Mouse (Mus musculus) cerebellum, adult 8-10 months (tissue): Measurements from ENCODE around the gene Adora2a.
"Not testable (repeated sequence)": the region's sequence is repeated elsewhere in the genome, so short reads cannot be mapped to it uniquely, and the experiment has no call there.

Source experiments
- DNase-seq: peaks from one replicate; pipeline ENCODE4 v3.0.0; 2022

The Adora2a gene

GRCm38 (mm10) chr10:75314190-75314980 lies 2.3 kb upstream of the Adora2a start:
- DNase-seq = no peak

DNA sequence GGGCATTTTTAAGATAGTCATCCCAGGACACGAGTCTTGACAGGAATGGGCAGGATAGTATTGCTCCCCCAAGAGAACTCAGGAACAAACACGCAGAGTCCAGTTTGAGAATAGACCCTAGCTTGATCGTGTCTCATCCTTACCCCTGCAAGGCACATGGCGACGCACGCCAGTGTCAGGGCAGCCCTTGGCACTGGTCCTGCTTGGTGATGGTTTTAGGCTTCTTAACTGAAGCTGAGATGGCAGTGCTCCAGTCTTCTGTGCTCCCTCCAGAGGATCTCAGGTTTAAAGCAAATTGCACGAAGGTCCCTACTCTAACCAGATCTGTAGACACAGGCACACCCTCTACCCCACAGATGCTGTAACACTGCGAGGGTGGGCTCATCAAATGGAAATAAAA lies 921 bp upstream of the Adora2a start:
- DNase-seq = no peak

- DNase-seq = no peak
Observed at GRCm38 (mm10) chr10:75316472-75316871, 205 bp upstream of the Adora2a start.

DNA sequence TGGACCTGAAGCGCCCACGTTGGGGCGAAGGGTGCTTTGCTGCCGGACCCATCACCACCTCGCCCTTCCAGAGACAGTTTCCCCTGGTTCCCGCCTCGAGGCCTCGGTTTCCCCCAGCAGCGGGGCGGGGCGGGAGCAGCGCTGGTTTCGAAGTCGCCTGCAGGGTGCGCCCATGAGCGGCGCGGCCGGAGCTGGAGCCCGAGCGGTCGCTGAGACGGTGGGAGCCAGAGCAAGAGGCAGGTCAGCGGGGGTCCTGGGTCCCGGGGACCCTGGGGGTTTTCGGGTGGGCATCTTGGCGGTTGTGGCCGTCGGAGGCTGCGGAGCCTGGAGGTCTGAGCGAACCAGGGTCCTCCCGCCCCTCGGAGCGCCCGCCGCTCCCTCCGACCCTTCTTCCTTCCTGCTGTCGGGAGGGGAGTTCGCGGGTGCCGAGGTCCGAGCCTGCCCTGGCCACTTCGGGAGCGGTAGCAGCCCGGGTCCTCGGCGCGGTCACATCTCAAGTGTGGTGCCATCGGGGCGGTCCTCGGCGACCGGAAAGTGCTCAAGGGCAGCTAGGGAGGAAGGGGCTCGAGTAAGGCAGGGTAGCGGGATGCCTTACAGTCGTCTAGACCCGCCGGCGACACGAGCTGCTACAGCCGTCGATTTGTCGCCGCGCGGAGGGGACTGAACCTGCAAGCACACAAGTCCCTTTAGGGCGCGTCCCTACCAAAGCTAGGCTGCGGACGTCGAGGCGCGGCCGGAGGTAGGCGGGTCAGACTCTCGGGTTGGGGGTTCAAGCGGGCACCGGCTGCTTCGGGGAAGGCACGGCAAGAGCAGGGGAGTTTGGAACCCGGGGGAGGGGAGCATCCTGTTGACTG lies 458 bp downstream of the Adora2a start:
- peak; percentile 38 for DNase-seq

DNA sequence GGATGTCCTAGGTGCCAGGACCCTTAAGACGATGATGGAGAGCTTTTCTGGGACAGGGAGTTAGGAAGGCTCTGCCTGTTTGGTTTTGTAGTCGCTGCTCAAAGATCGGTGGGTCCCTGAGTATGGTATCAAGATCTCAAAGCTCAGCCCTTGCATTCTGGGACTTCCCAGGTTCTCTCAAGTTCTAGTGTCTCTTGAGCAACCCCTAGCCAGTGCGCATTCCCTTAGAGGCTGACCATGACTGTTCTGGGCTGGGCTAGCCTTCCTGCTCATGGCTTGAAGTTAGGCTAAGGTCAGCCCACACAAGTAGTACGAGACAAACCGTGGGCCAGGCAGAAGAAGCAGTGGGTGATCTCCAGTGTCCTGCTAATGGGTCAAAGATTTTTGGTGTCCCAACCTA lies 1.5 kb downstream of the Adora2a start:
- DNase-seq = no peak

DNA sequence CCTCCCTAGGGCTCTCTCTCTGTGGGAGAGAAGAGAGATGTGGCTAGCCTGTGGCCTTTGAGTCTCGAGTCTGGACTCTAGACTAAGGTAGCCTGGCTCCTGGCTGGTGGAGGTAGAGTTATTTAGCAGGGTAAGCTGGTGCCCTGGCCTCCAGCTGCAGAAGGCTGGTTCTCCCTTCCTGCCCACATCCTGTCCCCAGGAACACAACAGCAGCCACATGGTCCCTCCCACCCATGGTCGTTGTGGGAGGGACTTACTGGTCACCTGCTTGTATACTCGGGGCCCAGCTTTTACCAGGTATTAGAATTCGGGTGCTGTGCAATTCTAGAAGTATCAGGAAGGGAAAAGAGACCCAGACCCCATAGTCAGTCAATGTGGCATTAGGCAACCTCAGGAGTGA lies 3.6 kb downstream of the Adora2a start:
- no peak for DNase-seq

- no peak for DNase-seq
Observed at GRCm38 (mm10) chr10:75322966-75323365, 6.3 kb downstream of the Adora2a start.

- DNase-seq = no peak
Observed at GRCm38 (mm10) chr10:75323986-75324385, 7.3 kb downstream of the Adora2a start.

- DNase-seq = no peak
Observed at GRCm38 (mm10) chr10:75324391-75324790, 7.7 kb downstream of the Adora2a start.

DNA sequence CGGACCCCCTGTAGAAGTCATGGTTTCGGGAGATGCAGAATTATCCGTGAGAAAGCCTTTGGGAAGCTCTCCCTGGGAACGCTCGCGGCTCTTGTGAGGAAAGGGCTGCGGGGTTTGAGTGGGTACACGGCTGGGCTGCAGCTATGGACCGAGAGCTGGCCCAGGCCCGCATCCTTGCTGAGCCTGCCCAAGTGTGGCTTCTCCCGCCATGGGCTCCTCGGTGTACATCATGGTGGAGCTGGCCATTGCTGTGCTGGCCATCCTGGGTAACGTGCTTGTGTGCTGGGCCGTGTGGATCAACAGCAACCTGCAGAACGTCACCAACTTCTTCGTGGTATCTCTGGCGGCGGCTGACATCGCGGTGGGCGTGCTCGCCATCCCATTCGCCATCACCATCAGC lies 9.1 kb downstream of the Adora2a start:
- DNase-seq = no peak

- DNase-seq = no peak
Observed at GRCm38 (mm10) chr10:75326553-75326952, 9.9 kb downstream of the Adora2a start.

GRCm38 (mm10) chr10:75327081-75327480 lies 10.4 kb downstream of the Adora2a start:
- no peak for DNase-seq

DNA sequence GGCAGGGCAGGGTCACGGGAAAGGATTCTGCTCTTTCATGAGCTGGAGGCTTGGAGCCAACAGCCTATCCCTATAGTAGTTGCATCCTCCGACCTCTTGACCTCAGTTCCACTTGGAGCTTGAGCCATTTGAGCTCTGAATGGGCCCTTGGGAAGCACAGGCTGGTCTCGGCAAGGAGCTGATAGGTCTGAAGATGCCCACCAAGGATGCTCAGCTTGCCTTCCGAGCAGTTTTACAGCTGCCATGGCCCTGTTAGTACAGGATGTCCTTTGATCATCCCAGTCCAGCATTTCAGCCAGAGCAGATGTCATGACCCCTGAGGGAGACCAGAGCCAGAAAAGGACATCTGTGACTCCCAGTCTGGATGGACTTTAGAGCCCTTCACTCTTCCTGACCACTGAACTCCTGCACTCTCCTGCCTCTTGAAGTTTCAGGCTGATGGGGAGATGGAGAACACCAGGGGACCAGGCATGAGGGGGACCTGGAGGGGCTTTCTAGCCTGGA lies 11.6 kb downstream of the Adora2a start:
- no peak for DNase-seq

GRCm38 (mm10) chr10:75332268-75332667 lies 15.6 kb downstream of the Adora2a start:
- DNase-seq = no peak

DNA sequence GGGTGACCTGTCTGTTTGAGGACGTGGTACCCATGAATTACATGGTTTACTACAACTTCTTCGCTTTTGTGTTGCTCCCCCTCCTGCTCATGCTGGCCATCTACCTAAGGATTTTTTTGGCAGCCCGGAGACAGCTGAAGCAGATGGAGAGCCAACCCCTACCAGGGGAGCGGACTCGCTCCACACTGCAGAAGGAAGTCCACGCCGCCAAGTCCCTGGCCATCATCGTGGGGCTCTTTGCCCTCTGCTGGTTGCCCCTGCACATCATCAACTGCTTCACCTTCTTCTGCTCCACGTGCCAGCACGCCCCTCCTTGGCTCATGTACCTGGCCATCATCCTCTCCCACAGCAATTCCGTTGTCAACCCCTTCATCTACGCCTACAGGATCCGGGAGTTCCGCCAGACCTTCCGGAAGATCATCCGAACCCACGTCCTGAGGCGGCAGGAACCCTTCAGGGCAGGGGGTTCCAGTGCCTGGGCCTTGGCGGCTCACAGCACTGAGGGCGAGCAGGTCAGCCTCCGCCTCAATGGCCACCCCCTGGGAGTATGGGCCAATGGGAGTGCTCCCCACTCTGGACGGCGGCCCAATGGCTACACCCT lies 16.6 kb downstream of the Adora2a start:
- peak; percentile 23 for DNase-seq

DNA sequence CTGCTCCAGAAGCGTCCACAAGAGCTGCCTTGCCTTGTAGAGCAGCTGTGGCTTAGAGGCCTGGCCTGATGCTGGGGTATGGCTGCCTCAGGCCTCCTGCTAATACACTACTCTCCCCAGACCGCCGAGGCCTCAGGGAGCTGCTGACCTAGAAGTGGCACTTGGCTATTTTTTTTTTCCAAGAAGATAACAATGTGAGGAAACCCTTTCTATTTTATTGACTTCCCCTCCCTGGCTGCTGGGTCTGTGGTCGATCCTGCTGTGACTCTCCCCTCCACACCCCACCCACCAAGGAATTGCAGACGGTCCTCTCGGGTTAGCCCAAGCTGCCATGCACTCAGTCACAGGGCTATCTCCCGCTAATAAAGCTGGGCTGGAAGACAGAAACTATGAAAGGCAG lies 17.5 kb downstream of the Adora2a start:
- DNase-seq = no peak

DNA sequence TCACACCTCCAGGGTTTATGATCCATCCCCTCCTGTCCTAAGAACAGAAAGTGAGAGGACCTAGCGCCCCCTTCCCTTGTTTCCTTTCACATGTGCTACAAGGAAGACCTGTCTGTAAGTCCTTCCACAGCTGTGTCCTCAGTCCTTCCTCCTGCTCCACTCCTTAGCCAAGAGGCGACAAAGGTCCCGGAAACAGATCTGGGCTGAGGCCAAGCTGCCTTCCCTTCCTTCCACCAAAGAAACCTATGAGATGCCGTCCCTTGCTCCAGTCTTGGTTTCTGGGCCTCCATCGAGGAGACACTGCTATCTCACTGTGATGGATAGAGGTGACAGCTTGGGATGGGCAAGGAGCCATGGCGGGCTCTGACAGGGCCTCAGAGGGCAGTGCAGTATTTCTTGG lies 18.4 kb downstream of the Adora2a start:
- no peak for DNase-seq

- no peak for DNase-seq
Observed at GRCm38 (mm10) chr10:75337231-75337630, 20.6 kb downstream of the Adora2a start.

GRCm38 (mm10) chr10:75338852-75339251 lies 22.2 kb downstream of the Adora2a start:
- DNase-seq = no peak

DNA sequence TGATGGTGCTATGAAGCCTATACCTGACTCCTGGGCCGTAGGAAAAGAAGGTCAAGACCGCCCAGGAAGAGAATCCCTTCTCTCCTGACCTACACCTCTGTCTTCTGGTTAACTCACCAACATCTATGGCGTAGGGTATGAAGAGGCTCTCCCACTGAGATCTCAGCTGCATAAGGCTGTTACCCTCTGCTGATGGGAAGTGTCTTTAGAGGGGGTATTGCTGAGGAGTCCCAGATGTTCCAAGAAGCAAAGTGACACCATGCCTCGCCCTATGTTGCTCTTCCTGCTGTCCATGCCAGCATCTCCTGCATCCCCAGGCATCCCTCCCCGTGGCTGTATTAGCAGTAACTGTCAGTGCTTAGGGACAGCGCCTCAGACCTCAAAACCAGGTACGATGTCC lies 22.7 kb downstream of the Adora2a start:
- DNase-seq = no peak

- no peak for DNase-seq
Observed at GRCm38 (mm10) chr10:75341936-75342335, 25.3 kb downstream of the Adora2a start.

DNA sequence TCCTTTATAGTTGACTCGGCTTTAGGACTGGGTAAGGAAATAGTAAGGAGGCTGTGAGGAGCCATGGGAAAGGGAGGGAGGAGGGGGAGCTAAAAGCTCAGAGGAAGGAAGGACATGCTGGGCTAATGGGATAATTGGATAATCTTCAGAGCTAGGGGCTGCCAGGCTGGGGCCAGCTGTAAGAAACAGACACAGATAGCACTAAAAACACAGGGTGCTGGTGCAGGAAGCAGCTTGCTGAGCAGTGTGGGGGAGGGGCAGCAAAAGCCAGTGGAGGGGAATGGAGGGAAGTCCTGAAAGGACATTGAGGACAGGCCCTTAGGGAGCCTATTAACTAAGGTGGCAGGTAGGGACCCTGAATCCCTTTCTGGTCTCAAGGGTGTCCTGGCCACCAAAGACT lies 27.9 kb downstream of the Adora2a start:
- DNase-seq = not testable (repeated sequence)

GRCm38 (mm10) chr10:75345265-75345664 lies 28.6 kb downstream of the Adora2a start:
- DNase-seq = no peak

- DNase-seq = no peak
Observed at GRCm38 (mm10) chr10:75350564-75350963, 33.9 kb downstream of the Adora2a start.
